Comparison of ENCODE assay signal across 23 mouse cellular contexts in the genomic region with DNA sequence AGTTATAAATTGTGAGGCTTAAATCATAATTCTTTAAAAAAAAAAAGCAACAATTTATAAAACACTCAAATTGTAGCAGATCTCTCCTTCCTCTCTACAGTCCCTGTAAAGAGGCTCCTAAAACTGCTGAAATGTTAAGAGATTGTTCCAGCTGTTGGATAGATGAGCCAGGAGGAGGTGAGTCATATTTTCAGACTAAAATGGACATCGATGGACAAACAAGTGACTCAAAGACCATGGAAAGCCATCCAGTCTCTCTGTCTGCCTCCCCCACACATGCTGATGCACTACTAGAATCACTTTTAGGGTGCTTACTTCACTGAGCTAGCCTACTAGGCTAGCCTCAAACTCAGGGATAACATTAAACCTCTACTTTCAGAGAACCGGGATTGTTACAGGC.
DNase-seq lines count a peak whose midpoint lies in the region; ATAC-seq lines count a peak whose summit lies in the region.
"Had no signal": no experiment of that assay in that cellular context is flagged by ENCODE, and none has a peak within 500 bp of the region (broad histone marks: within the 10 kb centered on the region; RNA-seq: fewer than 3 reads in every experiment).

No protein-coding gene starts in this region.

- no peak overlapping the region for H3K9ac ChIP-seq in neural tube, embryonic 13.5 days
- H3K9ac ChIP-seq: embryonic facial prominence, embryonic 12.5 days; embryonic facial prominence, embryonic 15.5 days; forebrain, postnatal 0 days; hindbrain, embryonic 14.5 days had no signal

- H3K4me2 ChIP-seq in neural tube, embryonic 13.5 days: no peak overlapping the region
- H3K4me2 ChIP-seq: embryonic facial prominence, embryonic 12.5 days; embryonic facial prominence, embryonic 15.5 days; heart, embryonic 11.5 days; hindbrain, embryonic 14.5 days had no signal

- peaks cover 13% of the 10 kb centered on the region for H3K4me1 ChIP-seq in neural tube, embryonic 13.5 days (replicated peaks)
- H3K4me1 ChIP-seq: embryonic facial prominence, embryonic 12.5 days; embryonic facial prominence, embryonic 15.5 days; hindbrain, embryonic 10.5 days had no signal

- no peaks in the 10 kb centered on the region for H3K36me3 ChIP-seq in neural tube, embryonic 13.5 days
- H3K36me3 ChIP-seq: embryonic facial prominence, embryonic 12.5 days; embryonic facial prominence, embryonic 15.5 days; hindbrain, embryonic 10.5 days had no signal

- H3K27ac ChIP-seq in neural tube, embryonic 13.5 days (replicated peaks): peak overlapping the region; percentile 39; the same call in 1 of the 2 replicates
- H3K27ac ChIP-seq: embryonic facial prominence, embryonic 12.5 days; embryonic facial prominence, embryonic 15.5 days; gastrocnemius, adult 2 months; hindbrain, embryonic 10.5 days; hindbrain, embryonic 14.5 days had no signal

- no peaks in the 10 kb centered on the region for H3K9me3 ChIP-seq in neural tube, embryonic 13.5 days
- H3K9me3 ChIP-seq: embryonic facial prominence, embryonic 12.5 days; embryonic facial prominence, embryonic 15.5 days; hindbrain, embryonic 10.5 days had no signal

- intact Hi-C loops in heart, postnatal 36 days (cut with DNase I): no loop called here

- peak; percentile 85 for DNase-seq in heart, adult 11 months
- DNase-seq in heart, postnatal 4 days: no peak
- peak; percentile 30 to 36 for DNase-seq in heart, adult 9 months (ENCODE audit: low spot score in 2 of 2)
- DNase-seq in heart, postnatal 36 days: no peak
- no peak for DNase-seq in neural tube, embryonic 10.5 days (ENCODE audit: extremely low spot score, low spot score)
- DNase-seq: adrenal gland, adult 8-10 months; adrenal gland, postnatal 25 days; cerebellum, adult 18-20 months; cerebellum, adult 9-10 months; cerebellum, postnatal 25 days; forebrain, postnatal 0 days; gastrocnemius, adult 2 months; gastrocnemius, postnatal 14 days; kidney, adult 2 months had no signal

- no peak overlapping the region for H3K4me3 ChIP-seq in neural tube, embryonic 13.5 days
- H3K4me3 ChIP-seq: embryonic facial prominence, embryonic 12.5 days; embryonic facial prominence, embryonic 15.5 days; gastrocnemius, adult 2 months; hindbrain, embryonic 10.5 days had no signal

- no peaks in the 10 kb centered on the region for H3K27me3 ChIP-seq in neural tube, embryonic 13.5 days
- H3K27me3 ChIP-seq: embryonic facial prominence, embryonic 12.5 days; embryonic facial prominence, embryonic 15.5 days had no signal

- ATAC-seq in neural tube, embryonic 13.5 days (ENCODE audit: low read depth): no peak
- ATAC-seq: activated CD4-positive, CD25-positive, alpha-beta regulatory T cell, adult 4 months; forebrain, embryonic 14.5 days; forebrain, postnatal 0 days; intestine, postnatal 0 days had no signal

- 94% methylated on average over 2 of the region's 2 CpGs for WGBS in neural tube, embryonic 13.5 days

Comparison
In these comparisons a context has a peak if more than half of its experiments do, and no peak if none do; other contexts are left out.
1. DNase-seq: peak in heart, adult 11 months (single experiment) and heart, adult 9 months (2 of 2); none in heart, postnatal 4 days (single experiment), heart, postnatal 36 days (0 of 2) and neural tube, embryonic 10.5 days (single experiment).